Mouse (Mus musculus): Measurements from ENCODE around the gene Rasal2. TPM values are rescaled to one million over a fixed set of nuclear protein-coding genes. Genes with fewer than 3 reads are reported as not detected.

The Rasal2 gene
- polyA plus RNA-seq, 1 experiment, result 4.1 TPM

DNA sequence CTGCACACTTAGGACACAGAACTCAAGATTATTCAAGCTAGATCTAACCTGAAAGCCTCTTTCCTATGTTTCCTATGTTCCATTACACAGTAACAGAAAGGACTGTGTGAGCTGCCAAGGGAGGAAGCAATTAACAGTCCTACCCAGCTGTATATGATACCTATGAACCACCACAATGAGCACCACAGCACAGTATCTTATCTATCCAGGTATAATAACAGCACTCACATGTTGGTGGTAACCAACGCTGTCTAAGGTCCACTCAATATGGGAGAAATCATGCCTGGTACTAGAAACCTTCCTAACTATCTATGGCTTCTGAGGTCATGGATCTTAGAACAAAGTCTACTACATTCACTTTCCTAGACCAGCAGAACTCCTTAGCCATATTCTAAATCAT is 89.3 kb downstream of the Rasal2 start:
- TF ChIP-seq SRF (IDR thresholded peaks at IDR 0.05; ENCODE audit: control insufficient read depth, insufficient read length, low read depth) (no peak), CEBPB (IDR thresholded peaks at IDR 0.05; ENCODE audit: insufficient read depth, poor library complexity, severe bottlenecking) (no peak), USF1 (IDR thresholded peaks at IDR 0.05; ENCODE audit: low read depth) (no peak)
- H3ac ChIP-seq (ENCODE audit: control insufficient read depth, insufficient read length), result no peak overlapping the region
- H3K4me2 ChIP-seq (ENCODE audit: low read depth), result no peak overlapping the region
- no peaks in the 10 kb centered on the region for H3K36me3 ChIP-seq (ENCODE audit: control insufficient read depth, insufficient read depth)
- peaks cover 28% of the 10 kb centered on the region for H3K79me2 ChIP-seq (ENCODE audit: control insufficient read depth, insufficient read depth)
- H3K4me3 ChIP-seq, result no peak overlapping the region
- H3K27me3 ChIP-seq (ENCODE audit: control insufficient read depth, insufficient read depth, insufficient read length), result no peaks in the 10 kb centered on the region

DNA sequence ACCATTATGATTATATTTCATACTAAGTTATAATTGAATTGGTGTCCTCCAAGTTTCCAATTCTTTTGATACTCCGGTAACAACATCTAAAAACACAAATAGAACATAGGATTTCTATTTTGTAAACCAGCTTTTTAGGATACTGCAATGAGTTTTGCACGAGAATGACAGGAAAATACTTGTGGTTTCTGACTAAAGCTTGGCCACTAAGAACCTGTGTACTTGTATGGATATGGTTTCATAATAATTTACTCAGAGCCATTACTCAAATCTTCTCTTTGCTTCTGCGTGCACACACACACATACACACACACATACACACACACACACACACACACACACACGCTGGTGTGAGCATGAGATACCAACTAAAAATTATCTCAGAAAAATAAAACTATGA is 93.5 kb downstream of the Rasal2 start:
- Histone ChIP-seq H3K79me2 (ENCODE audit: control insufficient read depth, insufficient read depth) (peaks cover 42% of the 10 kb centered on the region), H3K36me3 (ENCODE audit: control insufficient read depth, insufficient read depth) (no peaks in the 10 kb centered on the region), H3ac (ENCODE audit: control insufficient read depth, insufficient read length) (no peak overlapping the region), H3K4me3 (no peak overlapping the region), H3K4me2 (ENCODE audit: low read depth) (peak overlapping the region; percentile 65), H3K27me3 (ENCODE audit: control insufficient read depth, insufficient read depth, insufficient read length) (no peaks in the 10 kb centered on the region)
- TF ChIP-seq CEBPB (IDR thresholded peaks at IDR 0.05; ENCODE audit: insufficient read depth, poor library complexity, severe bottlenecking) (peak; percentile 30; the same call in 1 of the 2 replicates), MAX (IDR thresholded peaks at IDR 0.05; ENCODE audit: low read depth) (no peak)

DNA sequence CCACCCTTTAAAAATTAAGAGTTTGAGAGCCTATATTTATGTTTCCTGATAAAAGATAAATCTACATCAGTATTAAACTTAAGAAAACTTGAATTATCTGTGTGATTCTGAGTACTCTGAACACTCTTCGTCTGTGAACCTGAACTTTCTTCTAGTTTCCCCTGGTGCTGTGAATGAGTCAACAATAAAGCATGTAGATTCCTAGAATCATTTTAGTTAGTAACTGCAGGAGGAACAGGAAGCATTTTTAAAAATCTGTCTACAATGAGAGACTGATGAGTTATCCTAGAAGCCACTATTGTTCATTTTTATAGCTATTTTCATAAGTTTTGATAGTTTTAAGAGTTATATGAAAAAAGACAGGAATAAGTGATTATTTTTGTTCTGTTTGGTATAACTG is 111.1 kb downstream of the Rasal2 start:
- no peaks in the 10 kb centered on the region for H3K27me3 ChIP-seq (ENCODE audit: control insufficient read depth, insufficient read depth, insufficient read length)
- H3K4me3 ChIP-seq, result no peak overlapping the region
- H3K4me2 ChIP-seq (ENCODE audit: low read depth), result peak overlapping the region; percentile 21
- H3K79me2 ChIP-seq (ENCODE audit: control insufficient read depth, insufficient read depth), result no peaks in the 10 kb centered on the region
- no peaks in the 10 kb centered on the region for H3K36me3 ChIP-seq (ENCODE audit: control insufficient read depth, insufficient read depth)
- no peak overlapping the region for H3ac ChIP-seq (ENCODE audit: control insufficient read depth, insufficient read length)
- no peak for TF ChIP-seq SRF (IDR thresholded peaks at IDR 0.05; ENCODE audit: control insufficient read depth, insufficient read length, low read depth)
- TF ChIP-seq MYOG (IDR thresholded peaks at IDR 0.05; ENCODE audit: control insufficient read depth in 1 of 3, insufficient read depth in 1 of 3, insufficient read length in 2 of 3, low read depth in 2 of 3), result no peak
- no peak for TF ChIP-seq REST (IDR thresholded peaks at IDR 0.05; ENCODE audit: insufficient read depth, insufficient read length)

DNA sequence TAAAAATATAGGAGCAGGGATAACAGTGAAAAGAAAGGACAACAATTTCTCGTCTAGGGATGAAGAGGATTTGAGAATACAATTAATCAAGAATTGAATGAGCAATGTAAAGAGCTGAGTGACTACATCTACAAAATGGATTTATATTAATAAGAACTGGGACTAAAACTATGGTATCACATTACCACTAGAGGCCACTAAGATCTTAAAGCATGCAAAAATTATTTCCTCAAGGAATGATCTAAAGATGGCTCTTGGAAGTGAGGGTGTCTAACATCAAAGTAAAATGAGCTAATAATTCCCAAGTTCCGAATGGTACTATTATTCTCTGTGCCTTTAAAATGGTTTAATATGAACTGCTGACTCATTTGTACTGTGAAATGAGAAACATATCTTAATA is 112.8 kb downstream of the Rasal2 start:
- no peaks in the 10 kb centered on the region for H3K36me3 ChIP-seq (ENCODE audit: control insufficient read depth, insufficient read depth)
- H3K27me3 ChIP-seq (ENCODE audit: control insufficient read depth, insufficient read depth, insufficient read length), result no peaks in the 10 kb centered on the region
- H3K4me2 ChIP-seq (ENCODE audit: low read depth), result no peak overlapping the region
- TF ChIP-seq MYOD1 (IDR thresholded peaks at IDR 0.05; ENCODE audit: control insufficient read depth in 1 of 3, insufficient read length in 2 of 3, low read depth in 2 of 3), result no peak
- TF ChIP-seq E2F4 (IDR thresholded peaks at IDR 0.05; ENCODE audit: insufficient read depth), result no peak
- TF ChIP-seq REST (IDR thresholded peaks at IDR 0.05; ENCODE audit: insufficient read depth, insufficient read length), result no peak
- no peak for TF ChIP-seq SRF (IDR thresholded peaks at IDR 0.05; ENCODE audit: control insufficient read depth, insufficient read length, low read depth)
- no peak for TF ChIP-seq TCF12 (IDR thresholded peaks at IDR 0.05; ENCODE audit: insufficient read depth, poor library complexity, severe bottlenecking)
- TF ChIP-seq MAX (IDR thresholded peaks at IDR 0.05; ENCODE audit: low read depth), result no peak
- no peak for TF ChIP-seq POLR2A (IDR thresholded peaks at IDR 0.05; ENCODE audit: insufficient read length, low read depth)
- TF ChIP-seq USF1 (IDR thresholded peaks at IDR 0.05; ENCODE audit: low read depth), result no peak
- TF ChIP-seq MYOG (IDR thresholded peaks at IDR 0.05; ENCODE audit: control insufficient read depth in 1 of 3, insufficient read depth in 1 of 3, insufficient read length in 2 of 3, low read depth in 2 of 3), result no peak
- TF ChIP-seq POLR2AphosphoS2 (IDR thresholded peaks at IDR 0.05; ENCODE audit: insufficient read length, low read depth), result no peak
- no peak for TF ChIP-seq TCF3 (IDR thresholded peaks at IDR 0.05; ENCODE audit: insufficient read length, low read depth)
- TF ChIP-seq CEBPB (IDR thresholded peaks at IDR 0.05; ENCODE audit: insufficient read depth, poor library complexity, severe bottlenecking), result no peak
- no peaks in the 10 kb centered on the region for H3K79me2 ChIP-seq (ENCODE audit: control insufficient read depth, insufficient read depth)
- no peak overlapping the region for H3K4me3 ChIP-seq
- no peak overlapping the region for H3ac ChIP-seq (ENCODE audit: control insufficient read depth, insufficient read length)

DNA sequence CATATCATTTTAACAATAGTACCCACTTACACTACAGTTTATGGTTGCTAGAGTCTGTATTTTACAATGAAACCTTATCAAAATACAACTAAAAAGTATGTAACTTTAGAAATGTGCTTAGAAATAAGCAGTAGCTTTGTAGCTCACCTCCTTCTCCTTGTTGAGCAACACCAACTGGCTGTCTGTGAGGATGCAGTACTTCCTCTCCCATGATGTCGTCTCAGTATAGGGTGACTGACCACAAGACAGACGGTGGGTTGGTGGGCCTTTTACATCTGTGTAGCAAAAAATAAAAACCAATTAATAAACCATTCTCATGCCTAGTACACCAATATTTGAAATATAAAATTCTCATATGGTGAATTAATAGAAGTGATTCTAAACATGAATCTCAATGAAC is 113.4 kb downstream of the Rasal2 start:
- H3ac ChIP-seq (ENCODE audit: control insufficient read depth, insufficient read length), result no peak overlapping the region
- H3K36me3 ChIP-seq (ENCODE audit: control insufficient read depth, insufficient read depth), result no peaks in the 10 kb centered on the region
- no peaks in the 10 kb centered on the region for H3K27me3 ChIP-seq (ENCODE audit: control insufficient read depth, insufficient read depth, insufficient read length)
- H3K4me2 ChIP-seq (ENCODE audit: low read depth), result no peak overlapping the region
- H3K4me3 ChIP-seq, result no peak overlapping the region
- no peaks in the 10 kb centered on the region for H3K79me2 ChIP-seq (ENCODE audit: control insufficient read depth, insufficient read depth)
- no peak for TF ChIP-seq TCF3 (IDR thresholded peaks at IDR 0.05; ENCODE audit: insufficient read length, low read depth)
- TF ChIP-seq CEBPB (IDR thresholded peaks at IDR 0.05; ENCODE audit: insufficient read depth, poor library complexity, severe bottlenecking), result no peak
- TF ChIP-seq MAX (IDR thresholded peaks at IDR 0.05; ENCODE audit: low read depth), result no peak

DNA sequence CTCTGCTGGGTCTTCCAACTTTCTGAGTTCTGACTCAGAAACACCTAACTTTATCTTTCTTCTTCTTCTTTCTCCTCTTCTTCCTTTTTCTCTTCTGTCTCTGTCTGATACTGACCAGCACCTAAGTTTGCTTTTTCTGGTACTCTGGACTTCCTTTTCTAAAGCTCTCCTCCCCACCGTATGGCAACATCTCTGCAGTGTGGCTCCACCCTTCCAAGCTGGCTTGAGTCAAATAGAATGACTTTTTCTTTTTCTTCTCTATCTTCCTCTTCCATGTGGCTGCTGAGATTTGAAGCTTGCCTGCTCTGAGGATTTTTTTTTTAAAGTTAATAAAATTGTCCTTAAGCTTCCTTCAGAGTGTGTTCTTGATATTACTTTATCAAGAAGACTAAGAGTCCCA is 115.3 kb downstream of the Rasal2 start:
- H3K4me2 ChIP-seq (ENCODE audit: low read depth), result no peak overlapping the region
- no peaks in the 10 kb centered on the region for H3K79me2 ChIP-seq (ENCODE audit: control insufficient read depth, insufficient read depth)
- no peak for TF ChIP-seq CEBPB (IDR thresholded peaks at IDR 0.05; ENCODE audit: insufficient read depth, poor library complexity, severe bottlenecking)
- TF ChIP-seq TCF3 (IDR thresholded peaks at IDR 0.05; ENCODE audit: insufficient read length, low read depth), result no peak
- no peak for TF ChIP-seq TCF12 (IDR thresholded peaks at IDR 0.05; ENCODE audit: insufficient read depth, poor library complexity, severe bottlenecking)
- TF ChIP-seq MYOD1 (IDR thresholded peaks at IDR 0.05; ENCODE audit: control insufficient read depth in 1 of 3, insufficient read length in 2 of 3, low read depth in 2 of 3), result no peak
- TF ChIP-seq MAX (IDR thresholded peaks at IDR 0.05; ENCODE audit: low read depth), result no peak
- TF ChIP-seq SRF (IDR thresholded peaks at IDR 0.05; ENCODE audit: control insufficient read depth, insufficient read length, low read depth), result no peak
- TF ChIP-seq E2F4 (IDR thresholded peaks at IDR 0.05; ENCODE audit: insufficient read depth), result no peak
- H3K4me3 ChIP-seq, result no peak overlapping the region
- no peaks in the 10 kb centered on the region for H3K27me3 ChIP-seq (ENCODE audit: control insufficient read depth, insufficient read depth, insufficient read length)
- H3ac ChIP-seq (ENCODE audit: control insufficient read depth, insufficient read length), result no peak overlapping the region
- no peaks in the 10 kb centered on the region for H3K36me3 ChIP-seq (ENCODE audit: control insufficient read depth, insufficient read depth)

Measured in myocyte (in vitro differentiated cells).